Mouse (Mus musculus): Measurements from ENCODE around the gene Olfr523.

Gene Olfr523

DNA sequence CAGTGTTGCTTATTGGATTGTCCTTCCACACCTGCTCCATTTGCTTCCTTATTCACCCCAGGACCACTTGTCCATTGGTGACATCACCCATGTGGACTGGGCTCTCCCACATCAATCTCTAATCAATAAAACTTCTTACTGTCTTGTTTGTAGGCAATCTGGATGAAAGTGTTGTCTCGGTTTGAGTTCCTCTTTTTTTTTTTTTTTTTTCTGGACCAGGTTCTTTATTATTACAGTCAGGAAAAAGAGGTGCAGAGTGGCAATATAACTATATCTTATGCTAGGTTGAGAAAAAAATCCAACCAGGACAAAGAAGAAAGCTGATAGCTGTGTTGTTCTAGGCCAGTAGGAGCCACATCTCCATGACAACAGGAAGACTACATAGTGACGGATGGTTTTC is 7.7 kb downstream of the Olfr523 start:
- DNase-seq (ENCODE audit: low spot score): no peak

GRCm38 (mm10) chr7:140184206-140184605 is 11.2 kb downstream of the Olfr523 start:
- no peak for DNase-seq (ENCODE audit: low spot score)

GRCm38 (mm10) chr7:140186646-140187620 is 13.9 kb downstream of the Olfr523 start:
- no peak for DNase-seq (ENCODE audit: low spot score)

DNA sequence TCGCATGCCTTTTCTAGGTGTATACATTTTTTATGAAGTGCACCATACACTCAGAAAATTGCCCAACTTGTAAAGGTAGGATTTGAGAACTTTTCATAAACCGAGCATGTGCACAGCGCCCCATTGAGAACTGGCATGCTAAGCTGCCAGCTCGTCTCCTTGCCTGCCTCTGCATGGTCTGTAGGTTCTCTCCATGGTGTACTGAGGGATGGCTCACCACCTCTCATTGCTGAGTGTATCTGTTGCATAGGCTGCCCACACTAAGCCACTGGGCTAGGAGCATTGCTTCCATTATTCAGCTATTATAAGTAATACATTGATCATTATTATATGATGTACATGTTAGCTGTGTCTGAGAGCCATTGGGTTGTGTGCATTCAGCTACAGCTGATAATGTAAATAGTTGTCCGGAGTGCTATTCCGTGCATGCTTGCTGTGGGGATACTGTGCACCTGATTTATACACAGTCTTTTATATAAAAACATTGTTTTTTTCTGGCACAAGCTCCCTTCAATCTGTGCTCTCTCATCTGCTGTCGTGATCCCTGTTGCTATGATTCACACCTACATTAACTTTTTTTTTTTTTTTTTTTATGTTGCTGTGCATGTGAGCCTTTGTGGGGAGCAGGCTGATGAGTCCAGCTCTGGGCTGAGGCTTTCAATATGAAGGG is 14.8 kb downstream of the Olfr523 start:
- no peak for DNase-seq (ENCODE audit: low spot score)

GRCm38 (mm10) chr7:140188391-140189328 is 15.6 kb downstream of the Olfr523 start:
- DNase-seq (ENCODE audit: low spot score): no peak

- no peak for DNase-seq (ENCODE audit: low spot score)
Measured at GRCm38 (mm10) chr7:140190435-140190834, 17.4 kb downstream of the Olfr523 start.

- DNase-seq (ENCODE audit: low spot score): no peak
Measured at GRCm38 (mm10) chr7:140192445-140192844, 19.4 kb downstream of the Olfr523 start.

DNA sequence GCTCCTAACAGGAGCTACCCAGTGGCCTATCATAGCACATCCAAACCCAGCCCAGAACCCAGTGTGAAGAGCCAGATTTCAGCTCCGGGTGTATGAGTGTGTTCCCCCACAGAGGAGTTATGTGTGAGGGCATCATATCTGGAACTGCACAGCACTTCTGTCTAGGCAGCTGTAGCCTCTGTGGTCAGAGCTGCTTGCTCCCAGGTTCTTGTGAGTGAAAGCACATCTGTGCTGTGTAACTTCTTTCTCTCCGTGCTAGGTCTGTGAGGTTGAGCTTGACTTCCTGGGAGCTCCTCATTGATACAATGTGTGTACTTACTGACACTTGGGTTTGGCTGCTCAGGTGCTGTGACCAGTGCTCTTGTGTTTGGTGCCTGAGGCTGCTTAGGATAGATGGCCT is 19.8 kb downstream of the Olfr523 start:
- no peak for DNase-seq (ENCODE audit: low spot score)

DNA sequence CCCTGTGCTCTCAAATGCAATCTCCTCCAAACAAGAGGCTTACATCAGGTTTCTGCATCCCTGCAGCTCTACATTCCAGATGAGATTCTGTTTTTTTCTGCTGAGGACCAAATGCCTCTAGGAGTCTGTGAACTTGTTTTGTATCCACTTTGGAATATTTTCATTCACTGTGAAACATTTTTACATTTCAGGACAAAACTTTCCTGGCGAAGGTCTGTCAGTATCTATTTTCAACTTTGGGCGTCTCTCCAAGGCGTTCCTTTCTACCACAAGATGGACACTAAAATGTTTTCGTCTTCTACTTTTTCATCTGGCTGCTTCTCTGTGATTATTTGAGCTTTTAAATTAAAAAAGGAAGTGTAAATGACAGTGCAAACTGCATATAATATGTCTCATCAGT is 21.0 kb downstream of the Olfr523 start:
- no peak for DNase-seq (ENCODE audit: low spot score)

DNA sequence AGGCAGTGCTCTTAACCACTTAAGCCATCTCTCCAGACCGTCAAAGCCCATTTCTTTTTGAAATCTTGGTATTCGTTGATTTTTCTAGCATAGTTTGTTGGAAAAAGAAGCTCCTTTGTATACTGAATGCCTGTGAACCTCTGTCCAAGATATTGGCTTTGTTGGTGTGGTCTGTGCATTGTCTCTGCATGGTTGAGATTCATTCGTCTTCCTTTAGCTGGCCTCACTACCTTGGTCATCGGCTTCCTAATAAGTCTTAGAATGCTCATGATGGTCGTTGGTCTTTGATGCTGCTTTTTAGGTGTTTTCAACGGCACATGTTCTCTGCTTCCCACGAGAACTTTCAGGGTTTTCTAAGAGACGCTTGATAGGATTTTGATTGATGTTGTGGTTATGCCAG is 23.0 kb downstream of the Olfr523 start:
- no peak for DNase-seq (ENCODE audit: low spot score)

DNA sequence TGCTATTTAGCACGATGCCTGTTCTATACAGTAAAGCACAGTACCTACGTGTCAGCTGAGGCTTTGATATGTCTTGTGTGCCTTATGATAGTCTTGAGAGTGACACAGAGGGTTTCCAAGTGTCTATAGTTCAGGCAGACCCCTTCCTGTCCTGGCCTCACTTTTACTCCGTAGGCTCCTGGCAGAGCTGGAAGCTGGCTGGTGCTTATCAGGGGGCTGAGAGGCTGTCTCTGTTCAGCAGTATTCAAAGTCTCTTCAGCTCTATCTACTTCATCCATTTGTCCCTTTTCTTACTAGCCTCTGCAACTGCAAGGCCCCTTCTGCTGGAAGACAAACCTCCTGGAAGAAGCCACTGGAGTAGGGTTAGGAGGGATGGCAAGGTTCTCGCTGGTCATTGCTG is 28.1 kb downstream of the Olfr523 start:
- DNase-seq (ENCODE audit: low spot score): no peak

GRCm38 (mm10) chr7:140205864-140206263 is 32.8 kb downstream of the Olfr523 start, which contains the start of gene Olfr524:
TSS of gene Olfr524 (minus strand) at chr7:140205964.
- DNase-seq (ENCODE audit: low spot score): no peak

GRCm38 (mm10) chr7:140206904-140207303 is 33.9 kb downstream of the Olfr523 start:
- no peak for DNase-seq (ENCODE audit: low spot score)

DNA sequence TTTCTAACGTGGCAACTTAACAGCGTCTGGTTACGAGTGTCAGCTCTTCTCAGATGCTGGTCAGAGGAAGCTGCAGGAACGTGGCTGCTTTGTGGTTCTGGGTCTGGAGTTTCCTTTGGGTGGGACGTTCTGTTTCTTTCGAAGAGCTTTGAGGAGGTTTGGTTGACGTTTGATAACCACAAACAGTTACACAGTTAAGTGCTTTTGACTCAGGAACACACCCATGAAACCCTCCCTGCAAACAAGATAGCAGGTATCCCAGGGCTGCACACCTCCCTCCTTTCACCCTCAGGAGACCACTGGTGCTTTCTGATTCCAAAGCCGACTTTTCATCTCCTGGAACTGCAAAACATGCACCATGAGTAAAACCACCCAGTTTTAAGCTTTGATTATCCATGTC is 35.1 kb downstream of the Olfr523 start:
- no peak for DNase-seq (ENCODE audit: low spot score)

DNA sequence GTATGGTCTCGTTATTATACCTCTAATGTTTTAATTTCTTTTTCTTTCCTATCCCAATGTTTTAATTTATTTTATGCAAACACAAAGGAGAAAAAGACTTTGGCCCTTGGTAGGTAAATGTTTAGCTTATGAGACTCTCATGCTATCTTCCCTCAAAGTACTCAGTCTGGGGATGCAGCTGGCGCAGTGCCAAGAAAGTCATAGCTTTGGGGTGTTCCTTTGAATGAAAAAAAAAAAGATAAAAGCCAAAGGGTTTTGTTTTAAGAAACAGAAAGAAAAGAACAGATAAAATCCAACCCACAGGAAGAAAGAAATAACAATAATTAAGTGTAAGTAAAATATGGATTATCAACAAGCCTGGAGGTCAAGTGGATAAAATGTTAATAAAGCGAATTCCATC is 35.7 kb downstream of the Olfr523 start:
- DNase-seq (ENCODE audit: low spot score): no peak

- DNase-seq (ENCODE audit: low spot score): no peak
Measured at GRCm38 (mm10) chr7:140213841-140214240, 40.8 kb downstream of the Olfr523 start.

GRCm38 (mm10) chr7:140217967-140218366 is 45.0 kb downstream of the Olfr523 start, which contains the start of gene Cd163l1:
TSS of gene Cd163l1 (plus strand) at chr7:140218267.
- DNase-seq (ENCODE audit: low spot score): no peak

DNA sequence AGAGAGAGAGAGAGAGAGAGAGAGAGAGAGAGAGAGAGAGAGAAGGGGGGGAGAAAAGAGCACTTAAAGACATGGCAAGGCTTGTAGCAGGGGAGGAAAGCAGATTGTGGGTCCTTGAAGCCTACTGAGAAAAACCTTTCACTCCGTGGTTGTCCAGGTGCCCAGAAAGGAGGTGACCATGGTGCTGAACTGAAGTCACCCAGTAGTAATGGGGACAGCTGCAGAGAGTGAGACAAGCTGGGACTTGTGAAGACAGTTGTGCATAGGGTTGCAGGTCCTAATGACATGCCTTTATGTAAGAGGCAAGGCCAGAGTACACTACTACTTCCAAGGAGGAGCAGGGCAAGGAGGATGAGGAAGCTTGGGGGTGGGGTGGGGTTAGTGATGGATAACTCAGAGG is 46.3 kb downstream of the Olfr523 start:
- DNase-seq (ENCODE audit: low spot score): no peak

DNA sequence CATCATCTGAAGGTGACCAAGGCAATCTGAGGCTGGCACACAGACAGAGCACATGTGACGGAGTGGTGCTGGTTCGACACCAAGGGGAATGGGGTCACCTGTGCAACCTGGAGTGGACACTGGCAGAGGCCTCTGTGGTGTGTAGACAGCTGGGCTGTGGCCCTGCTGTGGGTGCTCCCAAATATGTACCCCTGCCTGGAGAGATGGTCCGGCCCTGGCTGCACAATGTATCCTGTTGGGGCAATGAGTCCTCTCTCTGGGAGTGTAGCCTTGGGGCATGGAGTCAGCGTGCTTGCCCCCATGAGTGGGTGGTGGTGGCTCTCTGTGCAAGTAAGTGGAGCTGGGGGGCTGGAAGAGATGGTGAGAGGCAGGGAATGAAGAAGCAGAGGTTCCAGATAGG is 47.4 kb downstream of the Olfr523 start:
- DNase-seq (ENCODE audit: low spot score): no peak

- no peak for DNase-seq (ENCODE audit: low spot score)
Measured at GRCm38 (mm10) chr7:140224209-140224608, 51.2 kb downstream of the Olfr523 start.

All from spleen, adult 12 weeks (tissue).